Mouse (Mus musculus) spleen, postnatal 14 days (tissue): ENCODE data around the gene Olfr750.

Experiments used
- DNase-seq, 2 experiments: peaks; one replicate each; pipeline ENCODE4 v3.0.0; 2021 to 2022; ENCODE audit warnings: low spot score in 2 of 2

Gene Olfr750

DNA sequence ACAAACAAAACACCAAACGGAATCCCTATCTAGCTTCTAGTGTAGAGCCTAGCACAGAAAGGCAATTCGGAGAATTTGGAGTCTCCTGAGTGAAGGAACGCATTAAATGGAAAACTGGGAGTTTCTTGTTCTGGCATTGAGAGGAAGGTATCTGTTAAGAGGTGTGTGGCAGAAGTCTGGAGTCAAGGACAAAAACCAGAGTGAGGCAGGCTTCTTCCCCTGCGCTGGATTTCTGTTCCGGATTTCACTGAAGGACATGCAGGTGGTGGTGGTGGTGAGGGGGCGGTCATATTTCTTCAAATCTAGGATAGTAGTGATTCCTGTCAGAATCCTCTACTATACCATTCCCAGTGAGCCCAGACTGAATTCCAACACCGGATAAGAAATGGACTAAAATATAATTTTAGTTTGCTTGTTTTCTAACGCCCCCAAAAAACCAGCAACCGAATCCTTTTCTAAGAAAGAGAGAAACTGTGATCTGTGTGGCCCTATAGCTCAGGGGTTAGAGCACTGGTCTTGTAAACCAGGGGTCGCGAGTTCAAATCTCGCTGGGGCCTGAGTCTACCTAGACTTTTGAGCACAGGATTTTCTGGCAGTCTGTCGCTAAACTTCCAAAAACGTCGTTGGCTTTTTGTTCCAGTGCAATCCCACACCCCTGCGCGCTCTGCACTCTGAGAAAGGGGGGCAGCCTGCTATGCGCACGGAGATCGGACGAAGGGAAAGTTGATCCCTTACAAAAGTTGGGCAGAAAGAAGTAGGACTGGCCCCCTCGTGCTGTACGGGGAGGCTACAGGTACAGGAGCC is 14.1 kb upstream of the Olfr750 start:
- peak; percentile 61 to 69 for DNase-seq

DNA sequence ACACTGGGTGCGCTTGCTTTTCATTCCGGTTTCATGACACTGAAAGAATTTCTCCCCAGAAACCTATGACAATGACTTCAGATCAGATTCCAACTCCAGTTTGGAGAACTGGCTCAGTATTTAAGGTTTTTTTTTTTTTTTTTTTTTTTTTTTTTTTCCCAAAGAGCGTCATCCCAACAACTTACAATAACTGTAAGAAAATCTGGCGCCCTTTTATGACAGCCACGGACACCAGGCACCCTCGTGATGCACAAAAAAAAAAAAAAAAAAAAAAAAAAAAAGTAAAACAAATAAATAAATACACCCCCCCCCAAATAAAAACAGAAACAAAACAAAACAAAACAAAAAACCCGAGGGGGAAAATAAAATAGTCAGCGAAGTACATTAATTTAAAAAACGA is 13.5 kb upstream of the Olfr750 start:
- DNase-seq, result no peak

GRCm38 (mm10) chr14:51085911-51086310 is 11.7 kb upstream of the Olfr750 start:
- DNase-seq, result no peak

DNA sequence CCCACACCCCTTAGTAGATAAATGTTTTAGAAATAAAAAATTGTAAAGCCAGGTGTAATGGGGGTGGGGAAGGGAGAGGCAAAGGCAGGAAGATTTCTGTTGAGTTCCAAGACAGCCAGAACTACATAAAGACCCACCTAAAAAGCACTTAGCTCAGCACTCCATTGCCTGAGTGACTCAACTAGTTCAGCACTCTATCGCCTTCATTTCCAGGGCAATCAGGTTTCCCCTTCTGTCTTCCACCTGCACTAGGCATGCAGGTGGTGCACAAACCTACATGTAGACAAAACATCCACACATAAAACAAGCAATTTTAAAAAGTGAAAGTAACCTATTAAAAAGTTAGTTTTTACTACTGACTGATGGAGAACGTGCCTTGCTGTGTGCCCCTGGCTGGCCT is 10.9 kb upstream of the Olfr750 start:
- no peak for DNase-seq

GRCm38 (mm10) chr14:51083805-51084204 is 9.6 kb upstream of the Olfr750 start:
- no peak for DNase-seq

DNA sequence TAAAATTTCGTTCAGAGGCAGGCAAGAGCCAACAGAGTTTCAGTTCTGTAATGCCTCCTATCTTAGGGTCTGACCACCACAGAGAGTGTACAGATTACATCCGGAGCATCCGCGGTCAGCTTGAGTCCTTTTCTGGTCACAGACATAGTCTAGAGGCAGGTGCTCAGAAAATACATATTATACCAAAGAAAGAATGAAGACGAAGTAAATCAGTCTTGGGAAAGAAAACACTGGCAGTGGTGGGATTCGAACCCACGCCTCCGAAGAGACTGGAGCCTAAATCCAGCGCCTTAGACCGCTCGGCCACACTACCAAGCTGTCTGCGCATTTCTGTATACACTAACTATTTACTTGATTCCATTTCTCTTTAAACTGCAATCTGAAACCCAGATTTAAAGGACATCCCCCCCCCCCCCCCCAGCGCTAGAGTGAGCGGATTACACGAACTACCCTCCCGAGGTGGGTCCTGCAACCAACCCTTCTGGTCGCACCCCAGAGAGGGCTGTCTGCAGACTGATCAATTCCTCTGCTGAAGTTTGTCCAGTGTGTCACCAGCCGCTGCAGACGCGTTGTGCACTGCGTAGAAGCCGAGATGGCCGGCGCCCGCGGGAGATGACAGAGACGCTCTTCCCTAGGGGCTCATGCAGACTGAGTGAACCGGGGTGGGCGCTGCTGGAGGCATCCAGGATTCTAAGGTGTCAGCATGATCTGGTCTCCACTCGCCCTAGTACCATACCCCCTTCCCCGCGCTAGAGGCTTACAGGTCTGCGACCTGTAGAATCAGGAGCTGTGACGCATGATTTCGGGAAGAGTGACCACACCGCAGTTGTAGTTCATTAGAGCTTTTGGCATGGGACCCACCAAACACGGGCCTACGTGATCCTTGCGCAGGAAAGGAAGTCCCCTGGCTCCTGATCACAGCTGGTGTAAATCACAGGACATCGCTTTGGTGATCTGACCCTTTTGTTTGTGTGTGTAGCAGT is 8.7 kb upstream of the Olfr750 start:
- peak; percentile 25 to 50 for DNase-seq

GRCm38 (mm10) chr14:51081035-51081434 is 6.8 kb upstream of the Olfr750 start:
- no peak for DNase-seq

DNA sequence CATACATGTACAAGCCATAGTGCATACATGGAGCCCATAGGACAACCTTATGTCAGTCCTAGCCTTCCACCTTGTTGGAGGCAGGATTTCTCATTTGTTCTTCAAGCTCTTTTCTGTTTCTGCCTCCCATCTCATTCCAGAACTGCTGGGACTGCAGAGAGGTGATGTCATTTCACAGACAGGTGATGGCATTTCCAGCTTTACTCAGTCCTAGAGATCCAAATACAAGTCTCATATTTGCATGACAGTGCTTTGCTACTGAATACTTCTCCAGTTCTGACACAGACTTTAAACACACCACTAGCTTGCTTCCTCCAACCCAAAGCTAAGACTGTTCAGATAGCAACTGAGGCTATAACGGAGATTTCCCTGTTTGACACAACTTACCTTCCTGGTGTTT is 4.9 kb upstream of the Olfr750 start:
- no peak for DNase-seq

DNA sequence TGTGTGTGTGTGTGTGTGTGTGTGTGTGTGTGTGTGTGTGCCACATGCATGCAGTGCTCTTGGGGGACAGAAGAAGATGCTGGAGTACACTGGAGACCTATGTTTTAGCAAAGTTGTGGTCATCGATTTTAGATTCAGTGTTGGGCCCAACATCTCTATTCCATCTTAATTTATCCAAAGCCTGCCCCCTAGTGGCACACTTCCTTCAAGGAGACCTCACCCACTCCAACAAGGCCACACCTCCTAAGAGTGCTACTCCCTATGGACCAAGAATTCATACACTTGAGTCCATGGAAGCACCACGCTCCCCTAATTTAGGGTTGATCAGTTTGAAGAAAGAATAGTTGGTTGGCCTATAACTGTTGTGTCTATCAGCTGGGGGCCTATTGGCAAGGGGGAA is 4.6 kb downstream of the Olfr750 start:
- DNase-seq, result peak in 1 of 2 experiments; percentile 55

DNA sequence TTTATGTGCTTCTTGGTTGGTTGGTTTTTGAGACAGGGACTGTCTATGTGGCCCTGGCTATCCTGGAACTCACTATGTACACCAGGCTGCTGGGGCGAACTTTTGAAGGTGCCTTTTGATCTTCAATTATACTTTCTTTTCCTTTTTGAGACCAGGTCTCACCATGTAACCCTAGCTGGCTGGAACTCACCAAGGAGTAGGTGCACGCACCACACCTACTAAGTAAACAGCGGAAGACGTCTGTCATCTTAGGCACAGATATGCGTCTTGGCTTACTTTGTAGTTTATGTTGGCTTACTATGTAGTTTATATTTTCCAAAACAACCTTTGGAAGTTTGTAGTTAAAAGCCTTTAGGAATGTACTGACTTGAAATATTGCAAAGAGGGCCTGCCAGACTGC is 5.3 kb downstream of the Olfr750 start:
- no peak for DNase-seq

- DNase-seq, result no peak
These were observed 13.5 kb downstream of the Olfr750 start for GRCm38 (mm10) chr14:51060761-51061160.

GRCm38 (mm10) chr14:51057401-51057831 is 16.8 kb downstream of the Olfr750 start, which contains the start of gene Rnase12:
Rnase12 (minus strand) TSS chr14:51057661.
- no peak for DNase-seq

DNA sequence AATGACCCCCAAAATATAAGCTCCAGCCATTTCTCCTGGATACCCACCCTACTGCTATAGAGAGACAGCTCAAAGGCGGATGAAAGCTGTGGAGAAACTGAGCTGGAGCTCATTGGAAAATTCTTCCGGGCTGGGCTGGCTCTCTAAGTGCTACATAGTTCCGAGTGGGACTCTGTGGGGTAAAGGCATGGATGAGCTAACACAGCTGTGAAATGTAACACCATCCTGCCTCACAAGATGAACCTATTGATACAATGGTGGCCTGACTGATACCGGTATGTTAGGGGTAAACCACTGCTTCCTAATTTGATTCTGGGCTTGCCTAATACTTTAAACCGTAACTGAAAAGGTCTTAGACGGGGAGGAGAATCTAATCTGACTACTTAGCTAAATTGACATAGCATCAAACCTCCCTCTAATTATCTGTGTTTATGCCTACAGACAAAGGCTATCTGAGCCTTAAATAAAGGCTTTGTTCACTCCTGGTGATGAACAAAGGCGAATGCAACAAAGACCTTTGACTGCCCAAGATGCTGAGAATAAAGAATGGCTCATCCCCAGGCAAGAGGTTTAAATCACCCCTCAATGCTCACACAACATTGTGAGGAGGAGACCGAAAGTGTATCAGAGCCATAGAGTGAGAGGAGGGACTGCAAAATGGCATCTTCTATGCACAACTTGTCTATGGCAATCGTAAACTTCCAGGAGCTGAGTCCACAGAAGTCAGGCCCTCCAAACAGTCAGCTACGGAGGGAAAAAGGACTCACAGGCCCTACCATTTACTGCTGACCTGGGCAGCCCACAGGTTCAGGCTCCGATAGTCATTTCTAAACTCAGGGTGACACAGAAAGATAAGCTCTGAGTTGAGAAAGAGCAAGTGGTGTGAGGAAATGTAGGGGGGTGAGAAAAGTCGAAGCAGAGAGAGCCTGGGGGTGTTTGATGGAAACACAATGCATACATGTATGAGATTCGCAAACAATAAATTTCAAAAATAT is 19.7 kb downstream of the Olfr750 start:
- no peak for DNase-seq

GRCm38 (mm10) chr14:51053176-51053575 is 21.1 kb downstream of the Olfr750 start:
- DNase-seq, result no peak

DNA sequence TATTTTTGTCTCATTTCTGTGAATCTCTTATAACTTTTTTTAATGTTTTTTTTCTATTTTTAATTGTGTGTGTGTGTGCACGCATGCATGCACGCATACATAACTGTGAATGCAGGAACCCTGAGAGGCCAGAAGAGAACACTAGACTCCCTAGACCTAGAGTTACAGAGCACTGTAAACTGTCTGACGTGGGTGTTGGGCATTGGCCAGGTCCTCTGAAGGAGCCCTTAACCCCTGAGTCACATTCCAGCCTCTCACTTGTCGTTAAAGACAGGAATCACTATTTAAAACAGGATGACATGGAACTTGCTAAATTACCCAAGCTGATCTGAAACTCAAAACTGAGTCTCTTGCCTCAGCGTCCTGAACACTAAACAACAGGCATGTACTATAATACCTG is 22.3 kb downstream of the Olfr750 start:
- DNase-seq, result no peak

DNA sequence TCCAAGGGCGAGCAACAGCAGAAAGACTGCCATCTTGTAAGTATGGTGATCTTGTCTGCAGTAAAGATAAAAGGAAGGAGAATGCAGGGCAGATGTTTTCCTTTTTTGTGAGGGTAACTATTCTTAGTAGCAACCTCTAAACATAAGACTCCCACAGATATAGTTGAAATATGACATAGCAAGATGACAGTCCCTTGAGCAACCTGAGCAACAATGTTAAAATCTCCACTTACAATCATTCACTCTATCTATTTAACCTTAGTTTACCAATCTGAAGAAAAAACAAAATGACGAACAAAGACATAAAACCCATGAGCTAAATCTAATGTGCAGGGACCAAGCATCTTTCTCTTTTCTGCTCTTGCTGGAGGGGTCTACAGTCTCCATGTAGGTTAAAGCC is 24.2 kb downstream of the Olfr750 start, which contains the start of gene Rnase11:
TSS of gene Rnase11 (minus strand) at position 101 of the 400 bp plus-strand sequence.
- no peak for DNase-seq

DNA sequence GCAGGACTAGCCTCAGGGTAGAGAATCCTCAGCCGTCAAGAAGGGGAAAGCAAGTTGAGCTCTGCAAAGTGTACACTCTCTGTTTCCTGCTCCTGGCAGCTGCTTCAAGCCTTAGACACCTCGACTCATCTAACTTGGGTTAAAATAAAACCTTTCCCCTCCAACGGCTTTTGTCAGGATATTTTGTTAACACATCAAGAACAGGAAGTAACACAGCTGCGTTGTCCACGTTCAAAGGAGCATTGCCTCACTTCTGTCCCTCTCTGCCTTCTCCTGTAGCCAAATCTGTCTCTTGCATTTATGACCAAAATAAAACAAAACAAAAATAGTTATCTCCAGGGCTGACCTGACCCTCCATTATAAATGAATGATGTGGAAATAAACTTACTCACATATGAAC is 26.4 kb downstream of the Olfr750 start:
- no peak for DNase-seq

- no peak for DNase-seq
These were observed 32.5 kb downstream of the Olfr750 start, which contains the start of gene Rnase9 for GRCm38 (mm10) chr14:51041769-51042168. Rnase9 (minus strand) TSS chr14:51041869.

DNA sequence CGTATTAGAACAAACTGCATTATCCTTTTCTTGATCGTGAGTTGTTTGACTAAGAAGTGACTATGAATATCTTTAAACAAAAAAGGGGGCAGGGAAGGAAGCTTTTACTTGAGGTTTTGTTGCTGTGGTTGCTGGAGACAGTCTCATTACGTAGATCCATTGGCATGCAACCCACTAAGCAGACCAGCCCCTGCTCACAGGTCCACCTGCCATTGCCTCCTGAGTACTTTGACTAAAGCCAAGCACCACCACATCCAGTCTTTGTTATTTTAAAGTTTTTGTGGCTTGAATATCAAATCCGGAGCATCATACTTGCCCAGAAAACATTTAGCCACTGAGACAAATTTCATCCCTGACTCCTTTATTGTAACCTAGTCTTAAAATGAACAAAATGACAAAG is 38.0 kb downstream of the Olfr750 start:
- no peak for DNase-seq

DNA sequence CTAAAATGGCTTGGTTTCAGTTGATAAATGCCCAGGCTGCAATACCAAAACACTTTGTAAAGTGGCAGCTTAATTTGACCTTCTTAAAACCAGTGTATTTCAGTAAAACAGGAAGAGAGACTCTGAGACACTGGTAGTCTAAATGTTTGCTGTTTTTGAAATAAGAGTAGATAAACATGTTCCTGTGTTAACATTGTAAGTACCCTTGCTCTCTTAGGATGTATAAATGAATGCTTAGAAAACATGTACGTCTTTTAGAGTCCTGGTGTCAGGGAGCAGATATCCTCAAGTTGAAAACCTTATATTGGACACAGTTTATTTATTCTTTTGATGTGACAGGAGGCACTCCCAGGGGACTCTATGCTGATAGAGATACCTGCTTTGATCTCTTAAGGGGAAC is 39.0 kb downstream of the Olfr750 start:
- DNase-seq, result no peak
